Mouse (Mus musculus): ENCODE measurements at regions not wholly inside any gene's neighbourhood (a gene's known extent, or its start where the extent isn't known, plus 50 kb on each side); places are given as distances from the start of the nearest gene placed in this dataset.

DNA sequence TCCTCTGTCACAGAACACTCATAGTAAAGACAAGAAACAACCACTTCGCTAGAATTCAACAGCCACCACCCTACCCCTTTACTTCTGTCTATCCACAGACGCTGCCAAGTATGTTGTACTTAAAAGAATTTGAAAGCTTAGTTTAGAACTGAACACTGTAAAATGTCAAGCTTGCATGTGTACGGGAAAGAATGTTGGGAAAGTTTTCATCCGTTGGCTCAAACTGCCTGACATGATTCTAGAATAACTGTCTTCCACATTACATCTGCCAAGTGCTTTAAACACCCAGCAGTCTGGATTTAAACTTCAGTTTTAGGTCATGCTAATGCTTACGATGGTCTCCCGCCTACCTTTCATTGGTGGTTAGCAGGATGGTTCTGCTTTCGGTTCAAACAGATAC lies 54.1 kb upstream of the Elovl6 start:
- 94% methylated on average over 7 of the region's 7 CpGs for WGBS
- H3K4me1 ChIP-seq (ENCODE audit: control insufficient read depth, insufficient read depth, low read length), result no peaks in the 10 kb centered on the region
- H3K4me2 ChIP-seq (ENCODE audit: low read depth, low read length), result no peak overlapping the region
- H3K4me3 ChIP-seq (ENCODE audit: low read depth, low read length), result no peak overlapping the region
- H3K9me3 ChIP-seq (ENCODE audit: control insufficient read depth, low read length), result no peaks in the 10 kb centered on the region
- no peak for ATAC-seq (ENCODE audit: low read depth)
- H3K36me3 ChIP-seq (ENCODE audit: control insufficient read depth, insufficient read depth, low read length), result no peaks in the 10 kb centered on the region
- H3K27ac ChIP-seq (ENCODE audit: low read depth, low read length), result no peak overlapping the region
- no peak overlapping the region for H3K9ac ChIP-seq (replicated peaks; ENCODE audit: low read depth, low read length)
- H3K27me3 ChIP-seq (ENCODE audit: control insufficient read depth, insufficient read depth, low read length), result no peaks in the 10 kb centered on the region

DNA sequence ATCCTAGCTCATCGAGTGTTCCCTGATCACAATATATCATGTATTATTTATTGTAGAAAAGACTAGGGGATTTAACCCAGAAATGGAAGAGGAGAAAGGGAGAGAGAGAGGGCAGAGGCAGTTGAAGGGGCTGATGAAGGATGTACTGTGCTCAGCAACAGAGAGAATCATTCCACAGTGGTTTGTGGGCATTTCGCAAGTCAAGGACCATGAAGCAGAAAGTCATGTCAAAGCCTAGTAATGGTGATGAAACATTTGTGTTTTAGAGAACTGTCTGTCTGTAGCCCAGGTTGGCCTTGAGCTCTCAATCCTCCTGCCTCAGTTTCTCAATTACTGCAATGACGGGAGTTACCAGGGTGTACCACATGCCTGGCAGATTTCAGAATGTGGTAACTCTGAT lies 50.9 kb upstream of the Elovl6 start:
- Histone ChIP-seq H3K27me3 (ENCODE audit: control insufficient read depth, insufficient read depth, low read length) (no peaks in the 10 kb centered on the region), H3K9me3 (ENCODE audit: control insufficient read depth, low read length) (no peaks in the 10 kb centered on the region), H3K4me1 (ENCODE audit: control insufficient read depth, insufficient read depth, low read length) (no peaks in the 10 kb centered on the region), H3K27ac (ENCODE audit: low read depth, low read length) (no peak overlapping the region), H3K9ac (replicated peaks; ENCODE audit: low read depth, low read length) (no peak overlapping the region), H3K4me3 (ENCODE audit: low read depth, low read length) (no peak overlapping the region), H3K4me2 (ENCODE audit: low read depth, low read length) (no peak overlapping the region), H3K36me3 (ENCODE audit: control insufficient read depth, insufficient read depth, low read length) (no peaks in the 10 kb centered on the region)
- 94% methylated on average over 3 of the region's 3 CpGs for WGBS
- no peak for ATAC-seq (ENCODE audit: low read depth)

Data from neural tube, embryonic 14.5 days (tissue).